Mouse (Mus musculus) embryonic fibroblast, embryonic 13.5 days (primary cell): ENCODE data around the gene Sez6.

ENCODE experiments used
- CTCF ChIP-seq: IDR thresholded peaks from 2 replicates; pipeline ENCODE4 v1.5.1; 2011; ENCODE audit warnings: mild to moderate bottlenecking, control low read depth, low read length, moderate library complexity, borderline replicate concordance; ENCODE audit not compliant: insufficient read depth
- POLR2A ChIP-seq: IDR thresholded peaks from 2 replicates; pipeline ENCODE4 v1.6.1; 2011; ENCODE audit warnings: low read depth, mild to moderate bottlenecking, control low read depth, low read length, moderate library complexity

DNA sequence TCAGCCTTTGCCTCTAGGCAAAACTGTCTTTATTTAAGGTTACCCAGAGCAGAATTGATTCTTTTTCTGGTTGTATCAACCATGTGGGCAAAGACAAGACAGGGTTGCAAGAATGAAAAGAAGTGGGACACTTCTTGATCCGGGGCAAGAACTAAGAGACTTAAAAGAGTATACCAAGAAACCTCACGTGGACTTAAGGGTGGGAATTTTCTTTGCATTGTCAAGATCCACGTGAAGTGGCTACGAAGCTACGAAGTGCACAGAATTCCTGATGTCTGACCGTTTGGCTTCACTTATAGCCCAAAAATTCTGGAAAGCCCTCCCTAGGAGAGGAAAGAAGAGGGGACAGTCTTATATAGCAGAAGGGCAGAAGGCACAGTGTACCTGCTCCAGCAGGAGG, 37.3 kb upstream of the Sez6 start:
- TF ChIP-seq CTCF = no peak
- no peak for TF ChIP-seq POLR2A
